Mouse (Mus musculus): ENCODE measurements around the gene Fastkd5. TPM values are rescaled to one million over a fixed set of nuclear protein-coding genes. Genes with fewer than 3 reads are reported as not detected.

Gene Fastkd5
- total RNA-seq, 2 experiments from 2014 or later, result 6.0 to 7.5 TPM

GRCm38 (mm10) chr2:130645198-130645597 lies 15.4 kb upstream of the Fastkd5 start:
- Histone ChIP-seq H3K4me3 (no peak overlapping the region), H3K27ac (no peak overlapping the region)
- no peak for DNase-seq
- TF ChIP-seq CTCF (IDR thresholded peaks at IDR 0.05), result no peak
- intact Hi-C loops (cut with DNase I), result no loop called here

DNA sequence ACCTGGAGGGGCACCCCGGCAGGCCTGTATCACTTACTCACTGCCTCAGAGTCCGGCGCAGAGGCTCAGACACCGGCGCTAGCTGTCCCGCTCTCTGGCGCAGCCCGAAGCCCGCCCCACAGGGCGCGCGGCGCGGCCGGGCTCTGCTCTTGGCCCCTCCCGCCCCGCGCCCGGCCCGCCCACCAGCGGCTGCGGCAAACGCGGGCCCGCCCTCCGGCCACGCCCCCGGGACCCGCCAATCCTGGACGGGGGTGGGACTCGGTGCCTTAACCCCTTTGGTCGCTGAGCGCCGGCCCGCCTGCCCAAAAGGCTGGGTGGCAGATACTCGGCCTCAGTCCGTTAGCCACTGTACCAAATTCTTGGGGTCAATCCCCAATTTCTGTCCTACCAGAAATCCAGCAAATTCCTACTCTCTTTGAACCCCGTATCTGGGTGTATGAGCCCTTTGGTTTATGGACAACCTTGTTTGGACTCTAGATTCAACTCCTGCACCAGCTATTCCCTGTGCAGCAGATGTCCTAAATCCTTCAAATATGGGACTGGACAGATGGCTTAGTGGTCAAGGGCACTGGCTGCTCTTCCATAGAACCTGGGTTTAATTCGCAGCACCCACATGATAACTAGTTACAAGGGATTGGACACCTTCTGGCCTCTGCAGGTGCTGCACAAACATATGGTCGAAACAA lies 13.0 kb upstream of the Fastkd5 start, which contains the start of gene Lzts3:
Gene Lzts3 (minus strand): TSS at position 120 of the 686 bp plus-strand sequence.
- TF ChIP-seq CTCF (IDR thresholded peaks at IDR 0.05), result no peak
- peak within 1 kb of the TSS; percentile 86 for H3K27ac ChIP-seq
- H3K4me3 ChIP-seq, result peak within 1 kb of the TSS; percentile 88
- peak; percentile 98 for DNase-seq
- intact Hi-C loops (cut with DNase I), result no loop called here

DNA sequence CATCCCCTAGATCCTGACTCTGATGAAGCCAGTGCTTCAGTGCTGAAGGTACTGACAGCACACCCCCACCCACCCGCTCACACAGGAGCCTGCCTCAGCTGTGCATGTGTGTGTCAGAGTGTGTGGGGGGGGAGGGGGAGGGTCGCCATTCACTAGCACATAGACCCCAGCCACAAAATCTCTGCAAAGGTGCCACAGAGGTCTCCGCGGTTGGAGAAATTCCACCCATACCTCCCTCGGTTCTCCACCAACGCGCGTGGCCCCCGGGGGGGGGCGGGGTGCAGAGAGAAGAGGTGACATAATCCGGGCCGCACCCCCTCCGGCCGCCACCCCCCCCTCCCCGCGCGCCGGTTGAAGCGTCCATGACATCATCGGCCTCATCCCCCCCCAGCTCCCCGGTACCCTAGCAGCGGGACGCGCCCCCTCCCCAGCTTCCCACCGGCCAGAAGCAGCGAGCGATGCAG lies 12.4 kb upstream of the Fastkd5 start:
- DNase-seq, result no peak
- H3K4me3 ChIP-seq, result peak overlapping the region; percentile 88
- peak overlapping the region; percentile 86 for H3K27ac ChIP-seq
- TF ChIP-seq CTCF (IDR thresholded peaks at IDR 0.05), result no peak
- intact Hi-C loops (cut with DNase I), result no loop called here

DNA sequence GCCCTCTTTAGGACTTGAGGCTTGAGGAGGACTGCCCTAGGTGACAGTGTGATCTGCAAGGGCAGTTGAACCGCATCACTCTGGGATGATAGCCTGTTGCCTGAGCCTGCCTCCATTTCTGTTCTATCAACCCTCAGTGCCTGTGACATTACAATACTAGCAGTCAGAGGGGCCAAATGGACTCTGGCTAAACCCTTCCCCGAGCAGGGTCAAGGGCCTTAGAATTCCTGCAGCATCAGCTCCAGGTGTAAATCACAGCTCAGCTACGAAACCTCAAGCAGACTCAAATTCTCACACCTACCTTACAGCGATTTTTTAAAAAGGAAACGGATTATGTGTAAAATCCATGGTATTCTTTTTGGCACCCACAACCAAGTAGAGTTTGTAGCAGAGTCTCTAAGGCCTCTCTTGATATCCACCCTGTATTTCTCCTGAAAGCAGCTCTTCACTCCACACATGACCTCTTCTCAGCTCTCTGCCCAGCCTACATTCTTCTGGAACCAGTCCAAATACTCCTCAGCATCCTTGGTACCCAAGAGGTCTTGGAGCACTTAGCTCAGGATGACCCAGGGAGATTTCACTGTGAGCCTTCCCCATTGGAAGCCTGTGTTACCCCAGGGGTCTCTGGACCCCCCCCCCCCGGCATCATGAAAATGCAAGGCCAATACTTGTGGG lies 11.7 kb upstream of the Fastkd5 start:
- intact Hi-C loops (cut with DNase I), result no loop called here
- Histone ChIP-seq H3K27ac (0 out of 2 replicates have a peak overlapping the region, but pooled peaks have one; percentile 86), H3K4me3 (peak overlapping the region; percentile 88)
- no peak for TF ChIP-seq CTCF (IDR thresholded peaks at IDR 0.05)
- DNase-seq, result no peak

GRCm38 (mm10) chr2:130639276-130639675 lies 9.4 kb upstream of the Fastkd5 start:
- Histone ChIP-seq H3K4me3 (no peak overlapping the region), H3K27ac (no peak overlapping the region)
- intact Hi-C loops (cut with DNase I), result no loop called here
- DNase-seq, result no peak
- no peak for TF ChIP-seq CTCF (IDR thresholded peaks at IDR 0.05)

DNA sequence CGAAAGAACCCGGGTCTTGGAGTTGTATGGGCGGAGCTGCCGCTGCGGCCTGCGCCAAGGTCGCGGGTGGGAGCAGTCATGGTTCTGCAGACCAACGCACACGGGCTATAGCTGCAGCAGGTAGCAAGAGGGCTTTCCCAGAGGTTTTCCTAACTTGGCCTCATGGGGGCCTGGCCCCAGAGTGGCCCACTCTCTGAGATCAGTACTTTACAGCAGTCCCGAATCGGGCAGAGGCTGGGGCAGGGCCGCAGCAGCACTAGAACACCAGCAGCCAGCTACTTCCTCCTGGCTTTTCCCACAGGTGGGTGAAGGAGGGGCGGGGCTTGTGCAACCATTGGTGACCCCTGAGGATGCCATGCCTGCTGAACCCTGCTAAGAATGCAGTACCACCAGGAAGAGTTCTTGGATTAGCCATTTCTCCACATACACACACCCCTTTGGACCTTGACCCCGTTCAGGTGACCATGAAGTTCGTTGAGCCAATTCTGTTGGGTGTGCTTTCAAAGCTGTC lies 8.3 kb upstream of the Fastkd5 start:
- Histone ChIP-seq H3K4me3 (no peak overlapping the region), H3K27ac (no peak overlapping the region)
- no peak for TF ChIP-seq CTCF (IDR thresholded peaks at IDR 0.05)
- intact Hi-C loops (cut with DNase I), result no loop called here
- no peak for DNase-seq

- Histone ChIP-seq H3K27ac (no peak overlapping the region), H3K4me3 (no peak overlapping the region)
- no peak for DNase-seq
- TF ChIP-seq CTCF (IDR thresholded peaks at IDR 0.05), result no peak
- intact Hi-C loops (cut with DNase I), result no loop called here
Observed at GRCm38 (mm10) chr2:130635847-130636246, 6.0 kb upstream of the Fastkd5 start.

DNA sequence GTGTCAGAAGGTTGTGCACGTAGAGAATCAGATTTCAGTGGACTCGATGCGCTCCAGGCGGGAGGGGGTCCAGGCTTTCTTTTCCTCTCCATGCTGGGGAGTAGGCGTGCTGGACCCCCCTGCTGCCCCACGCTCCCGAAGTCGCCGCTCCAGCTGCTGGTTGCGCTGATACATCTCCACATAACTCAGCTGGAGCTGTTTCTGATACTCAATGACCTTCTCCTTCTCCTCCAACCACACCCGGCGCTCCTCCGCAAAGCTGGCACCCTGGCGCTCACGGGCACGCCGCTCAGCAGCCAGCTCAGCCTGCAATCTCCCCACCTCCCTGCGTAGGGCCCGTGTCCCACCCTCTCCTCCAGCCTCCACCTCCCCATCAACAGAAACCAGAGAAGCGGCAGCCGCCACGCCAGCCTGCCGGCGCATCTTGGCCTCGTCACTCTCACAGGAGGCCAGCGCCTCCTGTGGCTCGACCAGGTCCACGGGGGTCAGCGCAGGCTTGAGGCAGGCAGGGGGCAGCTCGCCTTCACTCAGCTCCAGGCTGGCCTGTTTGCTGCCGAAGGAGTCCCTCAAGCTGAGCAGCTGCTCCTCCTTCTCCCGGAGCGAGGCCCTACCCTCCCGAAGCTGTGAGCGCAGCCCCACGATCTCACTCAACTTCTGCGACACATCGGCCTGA lies 5.0 kb upstream of the Fastkd5 start:
- DNase-seq, result peak; percentile 41

GRCm38 (mm10) chr2:130634006-130634738 lies 4.3 kb upstream of the Fastkd5 start:
- no peak for TF ChIP-seq CTCF (IDR thresholded peaks at IDR 0.05)
- H3K4me3 ChIP-seq, result peak overlapping the region; percentile 64
- intact Hi-C loops (cut with DNase I), result no loop called here
- H3K27ac ChIP-seq, result no peak overlapping the region
- DNase-seq, result no peak

More for the DNA sequence above, 5.0 kb upstream of the Fastkd5 start:
- intact Hi-C loops (cut with DNase I), result no loop called here
- Histone ChIP-seq H3K27ac (no peak overlapping the region), H3K4me3 (peak overlapping the region; percentile 64)
- TF ChIP-seq CTCF (IDR thresholded peaks at IDR 0.05), result peak; percentile 16; the same call in 1 of the 2 replicates

DNA sequence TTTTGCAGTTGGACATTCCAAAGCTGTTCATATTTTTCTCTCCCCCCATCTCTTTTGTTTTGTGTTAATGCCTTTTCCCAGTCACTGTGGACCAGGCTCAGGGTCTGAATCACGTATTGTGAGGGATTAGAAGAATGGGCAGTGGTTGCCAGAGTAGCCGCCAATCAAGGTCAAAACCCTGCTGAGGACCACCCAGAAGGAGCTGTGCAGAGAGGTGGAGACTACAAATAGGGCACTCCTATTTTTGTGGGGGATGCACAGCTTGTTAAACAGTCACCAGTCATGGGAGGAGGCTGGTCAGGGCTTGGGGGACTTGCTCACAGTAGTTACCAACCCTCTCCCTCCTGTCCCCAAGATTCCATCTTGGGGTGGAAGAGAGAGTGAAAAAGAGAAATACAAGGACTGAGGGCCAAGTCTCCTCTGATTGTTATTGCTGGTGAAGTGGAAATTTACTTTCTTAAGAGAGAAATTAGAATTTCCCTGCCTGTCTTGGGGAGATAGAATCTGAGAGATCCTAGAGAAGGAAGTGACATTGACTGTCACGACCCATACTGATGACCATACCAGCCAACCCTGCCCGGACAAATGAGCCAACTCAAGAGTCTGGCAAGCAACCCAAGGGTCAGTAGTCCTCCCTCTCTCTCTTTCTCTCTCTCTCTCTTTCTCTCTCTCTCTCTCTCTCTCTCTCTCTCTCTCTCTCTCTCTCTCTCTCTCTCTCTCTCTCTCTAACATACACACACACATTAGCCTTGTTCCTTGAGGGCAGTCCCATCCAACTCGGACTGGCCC lies 3.3 kb upstream of the Fastkd5 start:
- H3K4me3 ChIP-seq, result no peak overlapping the region
- no peak overlapping the region for H3K27ac ChIP-seq
- DNase-seq, result no peak
- intact Hi-C loops (cut with DNase I), result no loop called here
- TF ChIP-seq CTCF (IDR thresholded peaks at IDR 0.05), result no peak

- Histone ChIP-seq H3K4me3 (no peak overlapping the region), H3K27ac (no peak overlapping the region)
- no peak for DNase-seq
- TF ChIP-seq CTCF (IDR thresholded peaks at IDR 0.05), result no peak
- intact Hi-C loops (cut with DNase I), result no loop called here
Observed at GRCm38 (mm10) chr2:130632416-130632815, 2.6 kb upstream of the Fastkd5 start.

Data from gastrocnemius, adult 2 months (tissue).